Mouse (Mus musculus): ENCODE measurements around the gene Fam163b.

DNA sequence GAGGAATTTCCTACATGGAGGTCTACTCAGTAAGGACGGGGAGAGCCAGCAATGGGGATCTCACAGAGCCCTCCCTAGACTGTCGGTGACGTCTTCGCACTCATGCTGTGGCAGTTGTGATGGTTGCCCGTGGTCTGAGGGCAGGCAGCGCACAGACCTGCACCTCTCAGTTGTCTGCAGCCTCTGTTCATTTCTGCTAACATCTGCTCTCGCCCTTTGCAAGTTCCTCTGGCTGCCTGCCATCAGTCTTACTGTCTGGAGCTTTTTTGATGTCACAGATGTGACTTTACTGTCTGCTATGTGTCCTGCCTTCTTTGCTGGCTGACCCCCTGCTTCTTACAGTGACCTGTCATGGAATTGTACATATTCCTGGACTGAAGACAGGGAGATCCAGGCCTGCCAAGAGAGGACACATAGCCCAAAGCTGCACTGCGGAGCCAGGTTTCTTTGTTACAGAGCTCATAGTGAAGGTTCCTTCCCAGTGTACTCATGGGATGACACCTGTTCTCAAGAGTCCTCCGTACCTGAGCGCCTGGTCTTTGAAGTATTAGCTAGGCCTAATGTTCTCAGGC, 33.5 kb upstream of the Fam163b start:
- TF ChIP-seq CHD2 (IDR thresholded peaks at IDR 0.05; ENCODE audit: low read depth, low read length) (no peak), ZNF384 (IDR thresholded peaks at IDR 0.05; ENCODE audit: low read depth, low read length) (no peak), ZC3H11A (IDR thresholded peaks at IDR 0.05; ENCODE audit: borderline replicate concordance, low read depth, low read length) (no peak), MAFK (IDR thresholded peaks at IDR 0.05; ENCODE audit: insufficient read depth, low read depth, low read length) (no peak)
